Mouse (Mus musculus) gastrocnemius, postnatal 25 days (tissue): ENCODE measurements around the gene C130032M10Rik. TPM values are rescaled to one million over a fixed set of nuclear protein-coding genes. Genes with fewer than 3 reads are reported as not detected.

Source experiments
- DNase-seq: peaks from one replicate; pipeline ENCODE4 v3.0.0; 2022
- total RNA-seq, 2 experiments: library from RNA; stranded (reverse); gene quantifications; 1 replicate in 1 of 2; 2 replicates in 1 of 2; pipeline ENCODE4 v1.2.3; 2021

The C130032M10Rik gene
- total RNA-seq, 2 experiments from 2014 or later: not detected

GRCm38 (mm10) chr9:114549117-114549516 lies 33.6 kb downstream of the C130032M10Rik start:
- DNase-seq: no peak

GRCm38 (mm10) chr9:114550033-114550432 lies 34.5 kb downstream of the C130032M10Rik start:
- DNase-seq: no peak

GRCm38 (mm10) chr9:114553828-114554227 lies 38.3 kb downstream of the C130032M10Rik start:
- no peak for DNase-seq

DNA sequence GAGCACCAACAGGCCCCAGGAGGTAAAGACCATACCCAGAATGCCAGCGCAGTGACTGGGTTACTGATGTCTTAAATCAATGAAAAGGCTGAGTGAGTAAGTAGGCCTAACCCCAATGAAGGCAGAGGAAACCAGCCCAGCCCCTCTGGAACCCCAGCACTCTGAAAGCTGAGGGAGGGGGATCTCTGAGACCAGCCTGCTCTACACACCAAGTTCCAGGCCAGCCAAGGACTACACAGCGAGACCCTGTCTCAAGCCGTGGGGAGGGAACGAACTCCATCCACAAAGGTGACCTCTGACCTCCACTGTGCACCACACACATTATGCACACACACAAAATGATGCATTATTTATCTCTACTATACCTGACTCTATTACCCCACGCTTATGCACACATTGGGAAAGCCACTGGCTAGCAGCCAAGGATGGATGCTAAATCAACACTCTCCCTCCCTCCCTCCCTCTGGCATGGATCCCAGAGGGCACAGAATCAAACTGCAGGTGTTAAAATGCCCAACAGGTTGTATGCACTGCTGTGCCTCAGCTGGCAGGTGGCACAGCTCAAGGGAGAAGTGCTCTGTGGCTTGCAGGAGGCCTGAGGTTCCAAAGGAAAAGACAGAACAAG lies 39.0 kb downstream of the C130032M10Rik start:
- DNase-seq: no peak

- no peak for DNase-seq
Measured at GRCm38 (mm10) chr9:114556276-114556855, 40.9 kb downstream of the C130032M10Rik start.

DNA sequence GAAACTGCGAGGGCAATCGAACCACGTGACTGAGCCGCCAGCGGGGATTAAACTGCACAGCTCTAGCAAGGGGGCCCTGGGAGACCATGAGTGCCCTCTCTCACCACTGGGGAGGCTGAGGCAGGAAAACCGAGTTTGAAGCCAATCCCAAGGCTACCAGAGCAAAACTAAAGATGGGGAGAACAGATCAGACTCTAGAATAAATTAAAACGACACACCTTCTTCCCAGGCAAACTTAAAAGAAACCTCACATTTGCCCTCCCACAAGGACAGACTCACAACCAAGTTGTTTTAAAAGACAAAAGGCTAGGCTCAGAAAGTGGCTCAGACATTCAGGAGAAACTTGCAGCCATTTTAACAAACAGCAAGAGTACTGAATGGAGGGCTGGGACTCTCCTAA lies 41.6 kb downstream of the C130032M10Rik start:
- no peak for DNase-seq

GRCm38 (mm10) chr9:114560141-114560540 lies 44.6 kb downstream of the C130032M10Rik start:
- no peak for DNase-seq

DNA sequence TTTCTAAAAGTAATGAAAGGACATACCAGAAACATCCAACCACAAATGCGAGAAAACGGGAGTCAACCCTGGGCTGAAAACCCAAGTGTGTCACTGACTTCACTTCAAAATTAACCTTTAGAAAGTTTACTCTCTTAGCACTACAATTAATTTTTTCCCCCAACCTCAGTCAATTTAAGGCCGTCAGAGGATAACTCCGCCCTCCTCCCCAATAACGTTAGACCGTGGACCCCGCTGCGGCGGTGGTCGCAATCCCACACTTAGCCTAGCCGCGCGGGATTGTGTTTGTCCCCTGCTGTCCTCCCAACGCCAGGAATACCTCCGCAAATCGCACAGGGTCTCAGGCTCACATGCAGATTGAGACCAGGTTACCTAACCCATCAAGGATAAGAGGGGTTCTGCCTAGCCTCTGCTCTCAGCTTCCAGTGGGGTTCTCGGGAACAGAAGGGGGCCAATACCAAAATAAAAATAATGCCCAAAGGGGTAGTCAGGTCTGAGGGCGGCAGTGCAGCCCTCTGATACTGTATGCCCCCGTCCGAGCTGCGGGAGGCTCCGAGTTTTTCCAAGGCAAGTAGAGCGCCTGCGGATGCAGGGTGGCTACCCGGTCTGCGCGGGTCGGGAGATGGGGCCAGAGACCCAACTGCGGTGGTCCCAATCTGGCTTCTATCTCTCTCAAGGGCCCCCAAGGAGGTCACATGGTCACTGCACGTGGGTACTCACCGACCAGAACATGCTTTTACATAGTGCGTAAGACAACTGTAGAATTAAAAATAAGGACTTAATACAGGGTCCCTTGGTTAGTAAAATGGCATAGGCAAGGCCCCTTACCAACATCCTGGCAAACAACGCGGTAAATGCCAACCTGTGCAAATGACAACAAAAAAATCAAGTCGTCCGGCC lies 45.5 kb downstream of the C130032M10Rik start:
- no peak for DNase-seq

DNA sequence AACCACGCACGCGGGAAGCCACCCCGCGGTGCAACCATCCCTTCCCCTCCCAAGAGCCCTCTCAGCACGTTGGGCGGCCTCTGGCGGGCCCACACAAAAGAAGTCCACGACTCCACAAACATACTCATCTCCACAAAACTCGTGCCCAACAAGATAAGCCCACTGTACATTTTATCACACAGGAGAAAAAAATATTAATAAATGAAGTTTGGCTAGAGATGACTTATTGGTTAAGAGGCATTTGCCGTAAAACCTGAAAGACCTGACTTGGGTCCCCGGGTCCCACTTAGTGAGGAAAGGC lies 46.1 kb downstream of the C130032M10Rik start:
- DNase-seq: no peak

DNA sequence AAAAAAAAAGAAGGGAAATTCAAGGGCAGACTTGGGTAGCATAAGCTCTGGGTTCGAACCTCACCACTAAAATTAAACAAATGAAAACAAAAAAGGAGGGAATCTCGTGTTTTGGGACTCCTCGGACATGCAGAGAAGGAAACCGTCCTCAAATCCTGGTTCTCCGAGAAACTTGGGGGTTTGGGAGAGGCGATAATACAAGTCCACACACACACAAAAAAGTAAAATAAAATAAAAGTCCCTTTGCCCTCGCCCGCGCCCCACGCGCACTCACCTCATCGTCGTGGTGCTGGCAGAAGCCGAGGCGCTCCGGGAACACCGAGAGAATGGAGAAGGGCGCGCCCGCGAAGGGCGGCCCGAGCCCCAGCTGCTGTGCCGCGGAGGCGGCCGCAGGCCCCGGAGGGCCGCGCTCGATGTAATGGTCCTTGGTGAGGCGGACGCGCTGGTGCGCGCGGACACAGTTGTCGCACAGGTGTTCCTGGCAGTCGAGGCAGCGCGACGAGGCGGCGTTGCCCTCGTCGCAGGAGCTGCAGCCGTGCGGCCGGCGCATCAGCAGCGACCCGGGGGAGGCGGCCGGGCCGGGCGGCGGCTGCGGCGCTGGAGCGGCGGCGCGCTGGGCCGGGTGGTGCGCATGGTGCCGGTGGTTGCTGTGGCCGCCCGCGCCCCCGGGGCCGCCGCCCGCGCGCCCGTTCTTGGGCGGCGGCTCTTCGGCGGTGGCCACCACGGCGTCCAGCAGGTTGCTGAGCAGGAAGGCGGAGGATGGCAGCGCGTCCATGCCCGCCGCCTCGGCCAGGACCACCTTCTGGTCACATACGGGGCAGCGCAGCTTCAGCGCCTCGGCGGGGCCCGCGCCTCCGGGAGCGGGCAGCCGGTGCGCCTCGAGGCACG lies 46.8 kb downstream of the C130032M10Rik start:
- no peak for DNase-seq

GRCm38 (mm10) chr9:114562919-114563751 lies 47.6 kb downstream of the C130032M10Rik start:
- DNase-seq: no peak

GRCm38 (mm10) chr9:114563761-114564606 lies 48.5 kb downstream of the C130032M10Rik start, which contains the start of gene Trim71:
Trim71 (minus strand) TSS chr9:114564369.
- no peak for DNase-seq

GRCm38 (mm10) chr9:114564667-114565066 lies 49.2 kb downstream of the C130032M10Rik start:
- no peak for DNase-seq

Other genes starting within 250 kb of the C130032M10Rik start
- not detected for gene Bcl2a1c, start 185.6 kb upstream of the C130032M10Rik start, total RNA-seq
- 10 to 100 TPM; 13.9 to 14.3 TPM for gene Crtap, start 125.0 kb upstream of the C130032M10Rik start, total RNA-seq
- 1 to 10 TPM; 3.9 to 5.4 TPM for gene Glb1, start 114.6 kb upstream of the C130032M10Rik start, total RNA-seq
- gene Tmppe, start 114.6 kb upstream of the C130032M10Rik start, total RNA-seq: 1 to 10 TPM; 1.4 to 1.5 TPM
- not detected for gene Ccr4, start 10.8 kb upstream of the C130032M10Rik start, total RNA-seq
- not detected for gene Trim71, start 48.7 kb downstream of the C130032M10Rik start, total RNA-seq
- gene Cnot10, start 124.5 kb downstream of the C130032M10Rik start, total RNA-seq: 10 to 100 TPM; 13.5 to 14.4 TPM
- gene Dync1li1, start 173.1 kb downstream of the C130032M10Rik start, total RNA-seq: 10 to 100 TPM; 29.3 to 32.0 TPM
- gene Cmtm6, start 215.4 kb downstream of the C130032M10Rik start, total RNA-seq: 1 to 10 TPM; 7.9 to 8.1 TPM